Mouse (Mus musculus) erythroblast, embryonic 14.5 days (primary cell): Measurements from ENCODE around the gene Far1.

ENCODE experiments used
- GATA1 ChIP-seq: IDR thresholded peaks from 2 replicates; pipeline ENCODE4 v1.6.1; 2012; ENCODE audit warnings: low read length, inconsistent platforms, mixed read lengths
- TAL1 ChIP-seq: IDR thresholded peaks from 3 replicates; pipeline ENCODE4 v1.6.1; 2012; ENCODE audit warnings: low read length, inconsistent platforms, mixed read lengths

DNA sequence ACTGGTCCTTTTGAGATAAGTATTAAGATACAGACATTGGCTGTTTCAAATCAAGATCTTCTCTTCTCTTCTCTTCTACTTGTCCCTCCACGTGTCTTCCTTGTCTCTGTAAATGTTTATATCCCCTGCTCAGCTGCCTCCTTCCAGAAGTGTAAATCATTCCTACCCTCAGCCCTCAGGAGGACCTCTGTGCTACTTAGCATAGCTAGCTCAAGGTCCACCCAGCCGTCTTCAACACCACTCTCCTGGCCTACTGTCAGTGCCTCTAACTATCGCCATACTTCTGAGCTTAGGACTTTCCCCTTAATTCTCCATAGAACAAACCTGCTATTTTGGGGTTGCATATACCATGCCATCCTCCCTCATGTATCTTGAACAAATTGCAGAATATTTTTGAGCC, 88.2 kb downstream of the Far1 start:
- no peak for TF ChIP-seq TAL1
- TF ChIP-seq GATA1, result no peak
